Mouse (Mus musculus): ENCODE measurements around the gene Tjp2.

DNA sequence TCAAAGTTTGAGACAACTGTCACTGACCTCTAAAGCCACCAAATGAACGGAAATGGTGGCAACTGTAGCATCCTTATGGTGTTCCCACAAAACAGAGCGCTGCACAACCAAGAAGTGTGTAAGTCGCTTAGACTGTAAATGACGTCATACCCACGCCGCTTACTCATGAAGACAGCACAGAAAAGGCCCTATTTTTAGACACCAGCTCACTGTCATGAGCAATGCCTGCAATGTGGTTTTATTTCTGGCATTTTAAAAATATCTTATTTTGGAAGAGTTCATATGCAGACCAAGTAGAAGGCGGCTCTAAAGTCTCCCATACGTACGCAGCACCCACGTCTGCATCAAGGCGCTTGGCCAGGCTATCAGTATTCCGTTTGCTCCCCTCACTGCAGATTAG, 117.1 kb downstream of the Tjp2 start:
- no peak for TF ChIP-seq CTCF (IDR thresholded peaks at IDR 0.05; ENCODE audit: control insufficient read depth, insufficient read depth, insufficient read length)
- no peak for TF ChIP-seq CEBPB (IDR thresholded peaks at IDR 0.05; ENCODE audit: low read depth)
- TF ChIP-seq USF1 (IDR thresholded peaks at IDR 0.05; ENCODE audit: low read depth) = no peak
- TF ChIP-seq FOSL1 (IDR thresholded peaks at IDR 0.05; ENCODE audit: insufficient read depth, low read length, poor library complexity, severe bottlenecking) = no peak
- TF ChIP-seq MAX (IDR thresholded peaks at IDR 0.05) = no peak
